Mouse (Mus musculus) megakaryocyte, embryonic 14.5 days (primary cell): Measurements from ENCODE around the gene Olfr1370.

Experiments
- FLI1 ChIP-seq: IDR thresholded peaks from 2 replicates; pipeline ENCODE4 v1.6.1; 2012; ENCODE audit warnings: low read length, inconsistent platforms, mixed read lengths
- GATA1 ChIP-seq: IDR thresholded peaks from 3 replicates; pipeline ENCODE4 v1.6.1; 2012; ENCODE audit warnings: mixed read lengths, low read length, inconsistent platforms, borderline replicate concordance

DNA sequence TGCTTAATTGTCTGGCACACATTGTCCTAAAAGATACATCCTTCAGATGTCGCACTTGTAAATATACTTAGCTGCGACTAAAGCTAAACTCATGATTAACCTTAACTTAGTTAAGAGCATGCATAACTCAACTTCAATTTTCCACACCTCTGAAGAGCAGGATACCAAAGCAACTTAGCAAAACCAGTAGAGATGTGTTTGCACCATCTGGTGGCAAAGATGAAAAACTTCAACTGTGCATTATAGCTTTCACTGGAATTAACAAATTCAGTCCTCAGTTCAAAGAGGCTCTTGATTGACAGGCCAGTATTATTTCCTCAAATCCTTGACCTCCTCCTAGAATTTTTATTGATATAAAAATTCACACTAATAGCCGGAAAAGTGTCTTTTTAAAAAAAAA, 39.7 kb downstream of the Olfr1370 start:
- TF ChIP-seq FLI1 (no peak), GATA1 (no peak)
